Mouse (Mus musculus) WW6 (cell line): ENCODE measurements around the gene Fgfr2.

Experiments
- DNase-seq: peaks from one replicate; pipeline ENCODE4 v3.0.0-alpha.2; 2013; ENCODE audit warnings: low read depth, low spot score

Fgfr2 gene

GRCm38 (mm10) chr7:132722401-132723370 is 400.5 kb downstream of the Fgfr2 start:
- DNase-seq, result no peak

- no peak for DNase-seq
Measured at GRCm38 (mm10) chr7:132720562-132720961, 402.6 kb downstream of the Fgfr2 start.

- no peak for DNase-seq
Measured at GRCm38 (mm10) chr7:132719570-132719969, 403.6 kb downstream of the Fgfr2 start.

- no peak for DNase-seq
Measured at GRCm38 (mm10) chr7:132715259-132715658, 407.9 kb downstream of the Fgfr2 start.

GRCm38 (mm10) chr7:132714236-132714923 is 408.8 kb downstream of the Fgfr2 start:
- no peak for DNase-seq

GRCm38 (mm10) chr7:132713483-132714126 is 409.5 kb downstream of the Fgfr2 start:
- no peak for DNase-seq

- DNase-seq, result no peak
Measured at GRCm38 (mm10) chr7:132712956-132713355, 410.2 kb downstream of the Fgfr2 start.

- DNase-seq, result no peak
Measured at GRCm38 (mm10) chr7:132712044-132712708, 411.0 kb downstream of the Fgfr2 start.

- no peak for DNase-seq
Measured at GRCm38 (mm10) chr7:132711579-132711978, 411.6 kb downstream of the Fgfr2 start.

- DNase-seq, result no peak
Measured at GRCm38 (mm10) chr7:132705130-132705529, 418.0 kb downstream of the Fgfr2 start.

GRCm38 (mm10) chr7:132704310-132704875 is 418.8 kb downstream of the Fgfr2 start:
- no peak for DNase-seq

GRCm38 (mm10) chr7:132703515-132704309 is 419.4 kb downstream of the Fgfr2 start:
- no peak for DNase-seq

GRCm38 (mm10) chr7:132702492-132703070 is 420.6 kb downstream of the Fgfr2 start:
- no peak for DNase-seq

- DNase-seq, result no peak
Measured at GRCm38 (mm10) chr7:132702024-132702423, 421.1 kb downstream of the Fgfr2 start.

- DNase-seq, result no peak
Measured at GRCm38 (mm10) chr7:132701412-132701811, 421.7 kb downstream of the Fgfr2 start.

- no peak for DNase-seq
Measured at GRCm38 (mm10) chr7:132700107-132700506, 423.0 kb downstream of the Fgfr2 start.

GRCm38 (mm10) chr7:132699639-132700038 is 423.5 kb downstream of the Fgfr2 start:
- no peak for DNase-seq

- no peak for DNase-seq
Measured at GRCm38 (mm10) chr7:132699165-132699564, 424.0 kb downstream of the Fgfr2 start.

- DNase-seq, result no peak
Measured at GRCm38 (mm10) chr7:132698737-132699136, 424.4 kb downstream of the Fgfr2 start.

GRCm38 (mm10) chr7:132697258-132697796 is 425.8 kb downstream of the Fgfr2 start:
- no peak for DNase-seq
